Mouse (Mus musculus) E14TG2a.4 (cell line): ENCODE data around the gene Cenpa.

ENCODE experiments used
- CTCF ChIP-seq: conservative IDR thresholded peaks from 2 replicates; pipeline ENCODE4 v1.5.1; 2014; ENCODE audit warnings: low read length
- NANOG ChIP-seq: IDR thresholded peaks from 2 replicates; pipeline ENCODE4 v1.6.1; 2014; ENCODE audit warnings: borderline replicate concordance, low read length, mixed read lengths

DNA sequence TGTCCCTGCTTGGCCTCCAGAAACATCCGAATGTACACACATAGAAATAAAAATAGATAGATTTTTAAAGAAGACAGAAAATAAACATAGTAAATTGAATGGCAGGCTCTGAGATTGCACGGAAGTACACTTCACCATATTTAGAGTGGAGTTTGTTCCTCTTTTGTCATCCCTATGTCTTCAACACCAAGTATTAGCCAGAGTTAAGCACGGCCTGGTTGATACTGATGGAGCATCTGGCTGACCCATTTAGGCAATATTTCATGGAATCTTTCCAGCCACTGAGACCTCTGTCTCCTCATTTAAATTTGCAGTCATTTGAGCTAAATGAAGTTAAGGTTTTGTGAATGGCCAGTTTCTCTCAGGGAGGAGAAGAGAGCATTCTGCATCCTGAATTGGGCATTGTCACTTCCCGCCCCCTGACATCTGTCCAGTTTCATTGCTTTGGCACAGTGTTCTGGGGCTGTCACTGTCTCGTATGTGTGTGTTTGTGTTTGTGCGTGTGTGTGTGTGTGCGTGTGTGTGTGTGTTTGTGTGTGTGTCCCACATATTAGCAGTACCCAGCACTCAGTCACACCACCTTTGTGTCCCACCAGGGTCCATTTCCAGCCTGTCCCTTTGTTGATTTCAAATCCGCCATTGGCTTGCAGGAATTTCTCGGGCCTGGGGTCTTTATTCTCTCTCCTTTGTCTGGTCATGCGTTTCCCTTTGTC lies 51.6 kb downstream of the Cenpa start:
- TF ChIP-seq CTCF (no peak), NANOG (no peak)
